Mouse (Mus musculus) left cerebral cortex, postnatal 36 days (tissue): Measurements from ENCODE around the gene Serpinb9f. TPM values are rescaled to one million over a fixed set of nuclear protein-coding genes. Genes with fewer than 3 reads are reported as not detected.
"Not testable (repeated sequence)": the region's sequence is repeated elsewhere in the genome, so short reads cannot be mapped to it uniquely, and the experiment has no call there.

ENCODE experiments used
- DNase-seq, 2 experiments: peaks; one replicate each; pipeline ENCODE4 v3.0.0; 2021 to 2022; ENCODE audit warnings: low spot score in 2 of 2, mixed read lengths in 1 of 2
- intact Hi-C: fragments of 180-260 bp; cut with DNase I; formaldehyde crosslinking; loops from one replicate; pipeline ENCODE4 v1.15.1; 2025
- total RNA-seq, 2 experiments: library from RNA; stranded (reverse); gene quantifications; 2 replicates each; pipeline ENCODE4 v1.2.3; 2021

Serpinb9f gene
- total RNA-seq = not detected

DNA sequence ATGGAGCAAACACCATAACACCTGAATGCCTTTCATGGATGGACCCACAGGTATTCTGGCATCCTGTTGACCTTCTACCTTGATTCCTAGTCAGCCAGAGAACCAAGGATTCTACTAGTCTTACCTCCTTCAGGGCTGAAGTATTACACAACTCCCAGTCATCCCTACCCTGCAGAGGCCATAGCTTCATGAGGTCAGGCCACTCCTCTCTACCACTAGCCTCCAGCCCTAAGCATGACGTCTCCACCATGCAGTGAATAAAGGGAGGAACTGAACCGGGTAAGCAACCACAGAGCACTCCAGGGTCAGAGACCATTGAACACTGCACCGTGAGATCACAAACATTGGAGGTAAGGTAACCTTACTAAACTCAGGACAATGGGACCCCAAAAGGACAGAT lies at the start of gene Serpinb9f:
Gene Serpinb9f (plus strand): TSS at position 301 of the 400 bp plus-strand sequence.
- intact Hi-C loops, DNase-seq: not testable (repeated sequence)

DNA sequence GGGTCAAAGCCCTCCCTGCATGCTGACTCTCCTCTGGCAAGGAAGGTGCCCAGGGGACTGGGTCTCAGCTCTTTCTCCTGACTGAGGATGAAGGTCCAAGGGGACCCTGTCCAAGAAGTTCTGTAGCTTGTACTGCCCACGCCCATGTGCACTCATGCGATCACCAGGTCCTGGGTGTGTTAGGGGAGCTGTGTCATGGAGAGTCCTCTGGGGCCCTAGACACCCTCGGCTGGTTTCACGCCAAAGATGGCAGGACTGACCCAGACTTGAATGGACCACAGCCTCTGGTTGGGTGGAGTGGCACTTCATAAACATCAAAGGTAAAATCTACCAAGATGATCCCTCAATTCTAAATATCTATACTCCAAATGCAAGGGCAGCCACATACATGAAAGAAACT lies 15.2 kb upstream of the Serpinb9f start:
- intact Hi-C loops, DNase-seq: not testable (repeated sequence)

DNA sequence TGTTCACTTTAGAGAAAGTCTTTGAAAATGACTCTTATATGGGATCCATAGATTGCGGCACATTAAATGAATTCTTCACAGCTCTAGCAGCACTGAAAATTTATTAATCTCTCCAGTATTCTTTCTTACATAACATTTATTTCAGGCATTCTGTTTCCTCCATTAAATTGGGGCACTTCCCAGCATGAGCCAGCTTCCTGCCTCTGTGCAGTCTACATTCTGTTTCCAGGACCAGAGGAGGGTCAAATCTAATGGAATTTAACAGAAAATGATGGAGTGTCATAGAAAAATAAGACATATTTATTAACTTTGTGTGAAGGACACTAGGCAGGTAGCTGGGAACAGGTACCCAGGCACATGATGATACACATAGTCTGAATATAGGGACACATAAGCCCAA lies 32.8 kb downstream of the Serpinb9f start:
- intact Hi-C loops = not testable (repeated sequence)

More for the DNA sequence above, 32.8 kb downstream of the Serpinb9f start:
- not testable (repeated sequence) for DNase-seq

Other genes with a start within 250 kb of the Serpinb9f start
- gene Serpinb1b, start 245.5 kb upstream of the Serpinb9f start, total RNA-seq = 1 to 10 TPM; 1.2 TPM
- gene Serpinb9c, start 164.3 kb upstream of the Serpinb9f start, total RNA-seq = not detected
- gene Serpinb9d, start 131.1 kb upstream of the Serpinb9f start, total RNA-seq = not detected
- gene Serpinb9e, start 74.5 kb upstream of the Serpinb9f start, total RNA-seq = not detected
- gene Gm11397, start 71.7 kb downstream of the Serpinb9f start, total RNA-seq = not detected
- not detected for gene Serpinb9g, start 160.7 kb downstream of the Serpinb9f start, total RNA-seq